Mouse (Mus musculus) liver, embryonic 13.5 days (tissue): Measurements from ENCODE around the gene Prkar2b. TPM values are rescaled to one million over a fixed set of nuclear protein-coding genes. Genes with fewer than 3 reads are reported as not detected.

Experiments
- ATAC-seq: fragments of 200-750 bp; cut with Nextera tagmentation; 2 replicates; pipeline ENCODE4 v1.8.0; 2017; ENCODE audit warnings: low read depth, mild to moderate bottlenecking, moderate number of reproducible peaks, moderate library complexity
- DNase-seq: peaks from one replicate; pipeline ENCODE4 v3.0.0; 2022
- H3K27ac ChIP-seq: fragments of 300-500 bp; sonication (generic); 2 replicates; pipeline ENCODE4 v1.5.1; 2015; ENCODE audit warnings: moderate library complexity, mild to moderate bottlenecking, inconsistent platforms
- H3K27me3 ChIP-seq: fragments of 300-500 bp; sonication (generic); 2 replicates; pipeline ENCODE4 v1.6.1; 2015; ENCODE audit warnings: mild to moderate bottlenecking, inconsistent platforms
- H3K36me3 ChIP-seq: fragments of 300-500 bp; sonication (generic); 2 replicates; pipeline ENCODE4 v1.6.1; 2015; ENCODE audit warnings: mild to moderate bottlenecking, inconsistent platforms
- H3K4me1 ChIP-seq: fragments of 300-500 bp; sonication (generic); replicated peaks from 2 replicates; pipeline ENCODE4 v1.6.1; 2015; ENCODE audit warnings: inconsistent platforms
- H3K4me2 ChIP-seq: fragments of 300-500 bp; sonication (generic); 2 replicates; pipeline ENCODE4 v1.6.1; 2015; ENCODE audit warnings: inconsistent platforms, mild to moderate bottlenecking, moderate library complexity
- H3K4me3 ChIP-seq: fragments of 300-500 bp; sonication (generic); replicated peaks from 2 replicates; pipeline ENCODE4 v1.5.1; 2015; ENCODE audit warnings: mild to moderate bottlenecking, inconsistent platforms
- H3K9ac ChIP-seq: fragments of 300-500 bp; sonication (generic); 2 replicates; pipeline ENCODE4 v1.6.1; 2015; ENCODE audit warnings: mild to moderate bottlenecking, inconsistent platforms
- H3K9me3 ChIP-seq: fragments of 300-500 bp; sonication (generic); replicated peaks from 2 replicates; pipeline ENCODE4 v1.6.1; 2016; ENCODE audit warnings: inconsistent platforms
- WGBS: fragments of 180-500 bp; shearing (Covaris S2); methylation state at CpG from one replicate; pipeline ENCODE4 v1.1.7; 2015; ENCODE audit not compliant: insufficient replicate concordance; 5-methylcytosine and 5-hydroxymethylcytosine counted together
- polyA plus RNA-seq: library from polyadenylated mRNA; unstranded; fragments of >200 nt; fragmentation: Nextera tagmentation; extraction: Ambion mirVana; gene quantifications from 2 replicates; pipeline ENCODE4 v1.2.1, GENCODE M21; 2015

Gene Prkar2b
- polyA plus RNA-seq, 1 experiment from 2014 or later: 79.3 TPM

DNA sequence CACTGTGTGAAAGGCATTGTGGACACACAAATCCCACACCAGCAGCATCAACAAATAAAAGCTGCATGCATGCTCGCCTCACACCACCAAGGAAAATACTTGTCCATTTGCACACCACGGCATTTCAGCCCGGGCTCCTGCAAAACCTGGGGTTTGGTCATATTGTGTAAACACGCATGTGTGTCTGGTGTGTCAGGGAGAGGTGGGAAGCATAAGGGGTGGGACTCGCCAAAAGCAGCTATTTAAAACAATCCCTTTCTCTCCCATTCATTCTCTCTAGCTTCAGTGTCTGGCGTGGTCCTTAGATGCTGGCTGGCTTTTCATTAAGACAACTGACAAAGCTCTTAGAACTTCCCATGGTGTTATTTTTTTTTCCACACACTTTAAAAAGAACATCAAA is 1.4 kb downstream of the Prkar2b start:
- H3K4me3 ChIP-seq: peak overlapping the region; percentile 97
- H3K27me3 ChIP-seq: no peaks in the 10 kb centered on the region
- peak overlapping the region; percentile 99 for H3K27ac ChIP-seq
- DNase-seq (peak; percentile 39), ATAC-seq (no peak)
- 10% methylated on average over 6 of the region's 6 CpGs for WGBS
- H3K36me3 ChIP-seq: peaks cover 4% of the 10 kb centered on the region
- peak overlapping the region; percentile 78 for H3K4me2 ChIP-seq
- H3K9me3 ChIP-seq: no peaks in the 10 kb centered on the region
- H3K9ac ChIP-seq: peak overlapping the region; percentile 100
- peaks cover 66% of the 10 kb centered on the region for H3K4me1 ChIP-seq

DNA sequence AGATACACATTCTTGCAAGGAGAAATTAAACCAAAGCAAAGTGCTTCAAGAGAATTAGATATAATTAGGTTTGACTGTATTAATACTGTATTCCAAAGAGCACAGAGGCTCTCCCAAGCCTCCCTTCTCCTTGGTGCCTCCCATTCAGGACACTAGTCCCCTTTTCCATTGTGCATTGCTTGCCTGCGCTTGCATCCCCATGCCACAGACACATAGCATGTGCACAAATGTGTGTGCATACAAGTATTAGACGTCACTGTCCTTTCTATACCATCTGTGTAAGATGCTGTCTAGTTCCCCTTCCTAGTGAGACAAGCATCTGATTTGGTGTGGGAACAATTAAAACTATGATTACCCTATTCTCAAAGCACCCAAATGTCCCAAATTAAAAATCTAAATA is 2.0 kb downstream of the Prkar2b start:
- H3K4me1 ChIP-seq: peaks cover 66% of the 10 kb centered on the region
- 41% methylated on average over 2 of the region's 2 CpGs for WGBS
- peak overlapping the region; percentile 100 for H3K9ac ChIP-seq
- H3K4me3 ChIP-seq: peak overlapping the region; percentile 97
- H3K4me2 ChIP-seq: peak overlapping the region; percentile 78
- peak overlapping the region; percentile 99 for H3K27ac ChIP-seq
- peaks cover 4% of the 10 kb centered on the region for H3K36me3 ChIP-seq
- ATAC-seq (no peak), DNase-seq (no peak)
- H3K27me3 ChIP-seq: no peaks in the 10 kb centered on the region
- no peaks in the 10 kb centered on the region for H3K9me3 ChIP-seq

DNA sequence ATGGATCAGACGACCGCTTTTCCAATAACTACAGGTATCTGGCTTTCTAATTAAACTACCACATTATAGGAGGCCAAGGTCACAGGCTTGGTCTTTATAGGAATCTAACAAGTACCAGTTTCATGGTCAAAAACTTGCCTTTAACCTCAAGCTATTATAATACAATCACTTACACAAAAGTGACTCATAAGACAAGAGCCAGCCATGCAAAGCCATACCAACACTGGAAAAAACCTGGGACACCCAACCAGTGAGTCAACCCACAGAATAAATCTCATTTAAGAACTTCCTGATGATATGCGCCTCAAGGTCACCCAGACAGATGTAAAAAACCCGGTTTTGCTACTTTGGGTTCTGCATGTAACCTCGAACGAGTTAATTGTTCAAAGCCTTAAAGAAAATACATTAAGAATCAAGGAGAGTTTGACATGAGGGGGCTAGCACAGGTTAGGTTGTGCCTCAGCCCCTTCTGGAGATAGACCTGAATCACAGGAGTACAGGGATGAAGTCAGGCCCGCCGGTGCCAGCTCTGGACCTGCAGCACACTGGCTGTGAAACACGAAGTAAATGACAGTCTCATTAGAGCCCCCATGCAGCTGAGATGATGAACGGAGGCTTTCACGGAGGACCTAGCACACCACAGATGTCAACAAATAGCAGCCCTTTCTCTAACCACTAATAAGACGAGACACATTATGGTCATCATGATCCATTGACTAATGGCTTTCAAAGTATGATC is 3.5 kb downstream of the Prkar2b start:
- ATAC-seq: no peak
- DNase-seq: no peak
- H3K36me3 ChIP-seq: peaks cover 4% of the 10 kb centered on the region
- H3K9me3 ChIP-seq: no peaks in the 10 kb centered on the region
- peak overlapping the region; percentile 78 for H3K4me2 ChIP-seq
- peak overlapping the region; percentile 100 for H3K9ac ChIP-seq
- H3K27ac ChIP-seq: peak overlapping the region; percentile 99
- peak overlapping the region; percentile 97 for H3K4me3 ChIP-seq
- 65% methylated on average over 12 of the region's 12 CpGs for WGBS
- no peaks in the 10 kb centered on the region for H3K27me3 ChIP-seq
- H3K4me1 ChIP-seq: peaks cover 76% of the 10 kb centered on the region

DNA sequence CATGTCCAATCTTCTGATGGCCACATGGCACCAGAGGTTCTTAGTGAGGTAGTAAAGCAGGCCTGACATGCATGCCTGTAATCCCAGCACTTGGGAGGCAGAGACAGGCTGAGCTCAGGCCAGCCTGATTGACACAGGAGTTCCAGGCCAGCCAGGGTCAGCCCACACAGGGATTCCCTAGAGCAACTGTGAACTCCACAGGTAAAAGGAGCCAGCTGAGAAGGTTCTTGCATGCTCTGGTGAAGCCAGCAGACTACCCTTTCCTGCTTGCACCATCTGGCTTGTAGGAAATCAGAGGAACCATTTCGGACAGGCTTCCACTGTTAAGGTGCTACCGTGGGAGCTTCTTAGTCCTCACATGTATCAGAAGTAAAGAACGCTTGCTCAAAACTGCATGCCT is 5.3 kb downstream of the Prkar2b start:
- H3K4me1 ChIP-seq: peaks cover 86% of the 10 kb centered on the region
- no peak for DNase-seq
- peak overlapping the region; percentile 100 for H3K9ac ChIP-seq
- no peaks in the 10 kb centered on the region for H3K27me3 ChIP-seq
- peak overlapping the region; percentile 97 for H3K4me3 ChIP-seq
- 88% methylated on average over 3 of the region's 3 CpGs for WGBS
- peaks cover 6% of the 10 kb centered on the region for H3K36me3 ChIP-seq
- H3K27ac ChIP-seq: peak overlapping the region; percentile 99
- no peak for ATAC-seq
- peak overlapping the region; percentile 78 for H3K4me2 ChIP-seq
- no peaks in the 10 kb centered on the region for H3K9me3 ChIP-seq

GRCm38 (mm10) chr12:32054476-32055166 is 6.5 kb downstream of the Prkar2b start:
- Histone ChIP-seq H3K36me3 (peaks cover 6% of the 10 kb centered on the region), H3K4me3 (peak overlapping the region; percentile 45), H3K4me2 (peak overlapping the region; percentile 78), H3K9ac (peak overlapping the region; percentile 100), H3K4me1 (peaks cover 92% of the 10 kb centered on the region), H3K27ac (peak overlapping the region; percentile 99), H3K27me3 (no peaks in the 10 kb centered on the region), H3K9me3 (no peaks in the 10 kb centered on the region)
- WGBS: 30% methylated on average over 9 of the region's 9 CpGs
- peak; percentile 87 for ATAC-seq
- DNase-seq: peak; percentile 68

DNA sequence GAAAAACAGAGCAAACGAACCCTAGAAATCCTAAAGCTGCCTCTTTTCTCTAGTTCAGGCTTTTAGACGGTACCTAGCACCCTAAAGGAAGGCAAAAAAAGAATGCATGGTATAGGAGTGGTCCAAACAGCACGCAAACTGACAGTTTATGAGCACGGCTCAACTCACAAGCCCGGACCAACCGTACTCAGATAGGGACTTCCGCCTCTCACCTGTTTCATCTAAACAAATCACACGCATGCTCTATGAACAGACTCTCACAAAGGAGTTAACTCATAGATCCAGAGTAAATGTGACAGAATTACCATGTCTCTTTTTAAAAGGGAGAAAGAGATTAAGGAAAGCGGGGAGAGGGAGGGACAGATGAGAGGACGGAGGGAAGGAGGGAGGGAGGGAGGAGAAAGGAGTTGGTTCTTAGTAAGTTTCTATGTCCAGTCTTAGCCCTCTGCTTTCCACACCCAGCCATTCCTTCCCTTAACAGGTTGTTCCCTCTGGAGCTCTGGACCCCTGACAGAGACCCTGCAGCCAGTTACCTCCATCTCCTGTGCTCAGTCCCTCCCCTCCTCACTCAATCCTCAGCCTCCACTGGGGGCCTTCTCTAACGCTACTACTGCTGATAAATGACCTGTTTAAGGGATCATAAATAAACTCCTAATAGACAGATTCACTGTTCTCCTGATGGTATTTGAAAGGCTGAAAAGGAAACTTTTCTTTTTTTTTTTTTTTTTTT is 7.3 kb downstream of the Prkar2b start:
- H3K27ac ChIP-seq: peak overlapping the region; percentile 99
- 60% methylated on average over 11 of the region's 11 CpGs for WGBS
- H3K9ac ChIP-seq: peak overlapping the region; percentile 100
- no peaks in the 10 kb centered on the region for H3K27me3 ChIP-seq
- H3K9me3 ChIP-seq: no peaks in the 10 kb centered on the region
- peaks cover 6% of the 10 kb centered on the region for H3K36me3 ChIP-seq
- ATAC-seq: no peak
- DNase-seq: no peak
- peak overlapping the region; percentile 45 for H3K4me3 ChIP-seq
- H3K4me2 ChIP-seq: peak overlapping the region; percentile 78
- peaks cover 92% of the 10 kb centered on the region for H3K4me1 ChIP-seq

DNA sequence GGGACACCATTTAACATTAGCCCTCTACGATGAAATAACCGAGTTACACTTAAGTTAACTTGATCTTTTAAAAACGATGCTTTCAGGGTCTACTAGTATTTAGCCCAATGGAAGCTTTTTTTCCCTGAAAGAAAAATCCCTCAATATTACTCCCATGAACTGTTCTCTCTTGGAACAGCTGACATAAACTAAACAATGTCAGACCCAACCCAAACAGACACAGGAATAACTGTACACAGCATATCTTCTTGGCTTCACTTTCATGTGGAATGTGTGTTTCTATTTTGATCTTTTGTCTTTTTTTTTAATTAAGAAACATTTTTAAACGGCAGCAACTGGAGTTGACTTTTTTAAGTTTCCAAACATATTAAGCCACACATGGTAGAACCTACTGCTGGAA is 8.2 kb downstream of the Prkar2b start:
- Histone ChIP-seq H3K4me2 (peak overlapping the region; percentile 46), H3K9ac (peak overlapping the region; percentile 56), H3K27ac (peak overlapping the region; percentile 95), H3K36me3 (peaks cover 10% of the 10 kb centered on the region), H3K27me3 (no peaks in the 10 kb centered on the region), H3K4me3 (no peak overlapping the region), H3K9me3 (no peaks in the 10 kb centered on the region), H3K4me1 (peaks cover 88% of the 10 kb centered on the region)
- ATAC-seq (no peak), DNase-seq (no peak)
- WGBS: 81% methylated on average over 4 of the region's 4 CpGs

DNA sequence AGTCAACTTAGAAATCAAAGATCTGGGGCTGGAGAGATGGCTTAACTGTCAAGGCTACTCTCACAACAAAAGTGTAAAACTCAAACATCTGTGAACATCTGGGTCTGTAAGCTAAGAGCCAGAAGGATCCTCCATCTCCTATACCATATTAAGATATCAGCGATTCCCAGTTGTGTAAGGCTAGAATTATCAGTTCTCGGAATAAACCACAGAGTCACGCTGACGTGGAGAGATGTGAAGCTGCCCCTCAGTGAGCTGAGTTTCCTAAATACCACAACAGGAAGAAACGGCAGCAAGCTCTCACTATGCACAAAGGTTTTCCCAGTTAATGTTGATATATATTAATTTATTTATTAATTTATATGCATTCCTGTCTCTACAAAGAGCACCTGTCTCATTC is 10.9 kb downstream of the Prkar2b start:
- Histone ChIP-seq H3K36me3 (peaks cover 24% of the 10 kb centered on the region), H3K4me2 (peak overlapping the region; percentile 58), H3K27ac (peak overlapping the region; percentile 95), H3K27me3 (no peaks in the 10 kb centered on the region), H3K9me3 (no peaks in the 10 kb centered on the region), H3K4me3 (0 out of 2 replicates have a peak overlapping the region, but pooled peaks have one; percentile 7), H3K9ac (peak overlapping the region; percentile 70), H3K4me1 (peaks cover 85% of the 10 kb centered on the region)
- WGBS: 3% methylated on average over 5 of the region's 5 CpGs
- ATAC-seq (peak; percentile 93), DNase-seq (peak; percentile 78)

DNA sequence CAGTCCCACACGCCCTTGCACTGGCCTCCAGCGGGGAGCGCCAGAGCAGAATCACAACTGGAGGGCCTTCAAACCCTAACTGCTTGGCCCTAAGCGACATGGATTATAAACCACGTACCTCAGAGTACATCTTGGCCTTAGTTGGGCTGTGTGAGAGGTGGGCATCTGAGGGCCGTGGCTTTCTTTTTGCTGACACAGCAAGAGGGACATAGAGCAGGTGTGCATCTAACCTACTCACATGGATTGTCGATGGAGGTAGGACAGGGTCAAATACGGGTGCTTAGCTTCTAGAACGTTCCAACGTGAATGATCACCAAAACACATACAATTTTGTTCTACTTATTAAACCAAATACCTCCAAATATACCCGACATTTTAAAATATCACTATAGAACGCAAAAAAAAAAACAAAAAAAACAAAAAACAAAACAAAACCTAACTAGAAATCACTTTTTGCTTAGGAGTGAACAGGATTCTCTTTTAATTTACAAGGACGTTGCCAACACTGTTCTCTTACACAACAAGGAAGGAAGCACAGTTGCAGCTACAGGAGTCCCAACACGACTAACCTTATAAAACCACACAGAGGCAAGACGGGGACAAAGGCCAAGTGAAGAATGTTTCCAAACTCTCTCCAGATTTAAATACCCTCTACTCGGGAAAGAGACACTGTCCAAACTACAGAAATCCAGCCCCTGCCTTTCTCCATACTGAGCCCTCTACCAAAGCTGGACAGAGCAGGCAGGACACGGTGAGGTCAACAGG is 15.3 kb downstream of the Prkar2b start:
- H3K9me3 ChIP-seq: no peaks in the 10 kb centered on the region

DNA sequence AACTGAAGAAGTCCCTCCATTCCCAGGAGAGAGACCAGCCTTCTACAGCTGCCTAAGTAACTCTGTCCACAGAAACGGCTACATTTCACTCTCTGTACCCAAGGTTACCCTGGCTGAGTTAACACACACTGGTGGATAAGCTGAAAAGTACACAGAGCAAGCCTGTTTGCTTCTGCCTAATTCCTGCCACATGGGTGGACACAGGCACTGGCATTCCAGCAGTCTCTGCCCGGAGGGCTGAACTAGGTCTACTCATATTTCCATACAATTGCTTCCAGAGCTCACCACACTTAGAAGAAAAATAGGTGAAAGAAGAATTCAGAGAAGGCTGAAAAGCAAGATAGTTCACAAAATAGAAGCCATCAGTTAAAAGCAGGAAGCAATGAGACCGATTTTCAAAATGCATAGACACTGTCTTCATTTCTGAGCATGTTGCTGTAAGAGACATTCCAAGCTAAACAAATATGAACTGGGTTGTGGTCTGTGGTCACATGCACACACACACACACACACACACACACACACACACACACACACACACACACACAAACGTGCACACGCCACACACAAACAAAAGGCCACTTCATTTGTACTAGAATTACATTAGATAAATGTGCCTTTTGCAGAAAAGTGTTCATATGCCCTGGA is 16.5 kb downstream of the Prkar2b start:
- Histone ChIP-seq H3K4me1 (peaks cover 79% of the 10 kb centered on the region), H3K9me3 (no peaks in the 10 kb centered on the region), H3K27ac (peak overlapping the region; percentile 79), H3K4me3 (no peak overlapping the region), H3K4me2 (no peak overlapping the region), H3K36me3 (peaks cover 68% of the 10 kb centered on the region), H3K27me3 (no peaks in the 10 kb centered on the region), H3K9ac (no peak overlapping the region)
- DNase-seq (no peak), ATAC-seq (no peak)
- 57% methylated on average over 5 of the region's 5 CpGs for WGBS

More for the DNA sequence above, 15.3 kb downstream of the Prkar2b start:
- Histone ChIP-seq H3K9ac (0 out of 2 replicates have a peak overlapping the region, but pooled peaks have one; percentile 27), H3K4me2 (no peak overlapping the region), H3K36me3 (peaks cover 59% of the 10 kb centered on the region), H3K27me3 (no peaks in the 10 kb centered on the region), H3K4me3 (no peak overlapping the region), H3K27ac (peak overlapping the region; percentile 69), H3K4me1 (peaks cover 76% of the 10 kb centered on the region)
- 72% methylated on average over 17 of the region's 17 CpGs for WGBS
- no peak for ATAC-seq
- no peak for DNase-seq
